Mouse (Mus musculus): ENCODE results near the gene Rngtt. TPM values are rescaled to one million over a fixed set of nuclear protein-coding genes. Genes with fewer than 3 reads are reported as not detected.
A peak's percentile ranks its signal among the peaks of the same experiment; 100 is the strongest.

Gene Rngtt
- polyA plus RNA-seq (2011; ENCODE audit: insufficient read depth, insufficient read length, low replicate concordance, missing spikeins): 10.0 and 16.0 TPM in 2 replicates

- Histone ChIP-seq H3K27ac (ENCODE audit: control insufficient read depth, insufficient read depth, low read depth, low read length, poor library complexity) (peak within 1 kb of the TSS; percentile 74; the same call in 1 of the 2 replicates), H3K4me1 (ENCODE audit: control insufficient read depth, insufficient read depth, low read length) (no peaks in the 10 kb centered on the region; the same call in 1 of the 2 replicates), H3K4me3 (replicated peaks; ENCODE audit: control insufficient read depth, low read depth, low read length) (peak within 1 kb of the TSS; percentile 98)
- TF ChIP-seq CTCF (IDR thresholded peaks at IDR 0.05; ENCODE audit: control insufficient read depth, insufficient read depth, low read length): no peak
- TF ChIP-seq POLR2A (IDR thresholded peaks at IDR 0.05; ENCODE audit: borderline replicate concordance, control insufficient read depth, low read depth, low read length): peak; percentile 48; the same call in 1 of the 2 replicates
- WGBS: 3% methylated on average over 60 of the region's 60 CpGs
Measured at GRCm38 (mm10) chr4:33309764-33310757, at the start of gene Rngtt. Gene Rngtt (plus strand): TSS chr4:33310311.

GRCm38 (mm10) chr4:33260311-33260710 is 49.8 kb upstream of the Rngtt start:
- TF ChIP-seq POLR2A (IDR thresholded peaks at IDR 0.05; ENCODE audit: borderline replicate concordance, control insufficient read depth, low read depth, low read length) (no peak), CTCF (IDR thresholded peaks at IDR 0.05; ENCODE audit: control insufficient read depth, insufficient read depth, low read length) (no peak)
- Histone ChIP-seq H3K4me1 (ENCODE audit: control insufficient read depth, insufficient read depth, low read length) (peaks cover 5% of the 10 kb centered on the region; the same call in 1 of the 2 replicates), H3K27ac (ENCODE audit: control insufficient read depth, insufficient read depth, low read depth, low read length, poor library complexity) (no peak overlapping the region), H3K4me3 (replicated peaks; ENCODE audit: control insufficient read depth, low read depth, low read length) (no peak overlapping the region)

- 9% methylated on average over 7 of the region's 7 CpGs for WGBS
Measured at GRCm38 (mm10) chr4:33261311-33261753, 48.8 kb upstream of the Rngtt start.

GRCm38 (mm10) chr4:33262897-33263296 is 47.2 kb upstream of the Rngtt start:
- WGBS: 71% methylated on average over 1 of the region's 1 CpGs
- TF ChIP-seq POLR2A (IDR thresholded peaks at IDR 0.05; ENCODE audit: borderline replicate concordance, control insufficient read depth, low read depth, low read length): no peak
- no peak for TF ChIP-seq CTCF (IDR thresholded peaks at IDR 0.05; ENCODE audit: control insufficient read depth, insufficient read depth, low read length)

More at GRCm38 (mm10) chr4:33261311-33261753, 48.8 kb upstream of the Rngtt start:
- peaks cover 5% of the 10 kb centered on the region; the same call in 1 of the 2 replicates for H3K4me1 ChIP-seq (ENCODE audit: control insufficient read depth, insufficient read depth, low read length)
- no peak overlapping the region for H3K27ac ChIP-seq (ENCODE audit: control insufficient read depth, insufficient read depth, low read depth, low read length, poor library complexity)
- H3K4me3 ChIP-seq (replicated peaks; ENCODE audit: control insufficient read depth, low read depth, low read length): no peak overlapping the region
- TF ChIP-seq POLR2A (IDR thresholded peaks at IDR 0.05; ENCODE audit: borderline replicate concordance, control insufficient read depth, low read depth, low read length): no peak
- TF ChIP-seq CTCF (IDR thresholded peaks at IDR 0.05; ENCODE audit: control insufficient read depth, insufficient read depth, low read length): no peak

GRCm38 (mm10) chr4:33264979-33265726 is 45.0 kb upstream of the Rngtt start:
- Histone ChIP-seq H3K4me3 (replicated peaks; ENCODE audit: control insufficient read depth, low read depth, low read length) (no peak overlapping the region), H3K4me1 (ENCODE audit: control insufficient read depth, insufficient read depth, low read length) (peaks cover 5% of the 10 kb centered on the region; the same call in 1 of the 2 replicates), H3K27ac (ENCODE audit: control insufficient read depth, insufficient read depth, low read depth, low read length, poor library complexity) (no peak overlapping the region)
- TF ChIP-seq CTCF (IDR thresholded peaks at IDR 0.05; ENCODE audit: control insufficient read depth, insufficient read depth, low read length): no peak
- WGBS: 40% methylated on average over 11 of the region's 11 CpGs

More at GRCm38 (mm10) chr4:33262897-33263296, 47.2 kb upstream of the Rngtt start:
- H3K4me1 ChIP-seq (ENCODE audit: control insufficient read depth, insufficient read depth, low read length): peaks cover 5% of the 10 kb centered on the region; the same call in 1 of the 2 replicates
- H3K4me3 ChIP-seq (replicated peaks; ENCODE audit: control insufficient read depth, low read depth, low read length): no peak overlapping the region
- no peak overlapping the region for H3K27ac ChIP-seq (ENCODE audit: control insufficient read depth, insufficient read depth, low read depth, low read length, poor library complexity)

- TF ChIP-seq CTCF (IDR thresholded peaks at IDR 0.05; ENCODE audit: control insufficient read depth, insufficient read depth, low read length) (no peak), POLR2A (IDR thresholded peaks at IDR 0.05; ENCODE audit: borderline replicate concordance, control insufficient read depth, low read depth, low read length) (no peak)
- Histone ChIP-seq H3K27ac (ENCODE audit: control insufficient read depth, insufficient read depth, low read depth, low read length, poor library complexity) (no peak overlapping the region), H3K4me1 (ENCODE audit: control insufficient read depth, insufficient read depth, low read length) (no peaks in the 10 kb centered on the region; the same call in 1 of the 2 replicates), H3K4me3 (replicated peaks; ENCODE audit: control insufficient read depth, low read depth, low read length) (no peak overlapping the region)
- 88% methylated on average over 11 of the region's 11 CpGs for WGBS
Measured at GRCm38 (mm10) chr4:33270386-33271314, 39.5 kb upstream of the Rngtt start.

GRCm38 (mm10) chr4:33273437-33273836 is 36.7 kb upstream of the Rngtt start:
- Histone ChIP-seq H3K27ac (ENCODE audit: control insufficient read depth, insufficient read depth, low read depth, low read length, poor library complexity) (no peak overlapping the region), H3K4me3 (replicated peaks; ENCODE audit: control insufficient read depth, low read depth, low read length) (no peak overlapping the region), H3K4me1 (ENCODE audit: control insufficient read depth, insufficient read depth, low read length) (no peaks in the 10 kb centered on the region)
- WGBS: 62% methylated on average over 3 of the region's 3 CpGs
- TF ChIP-seq POLR2A (IDR thresholded peaks at IDR 0.05; ENCODE audit: borderline replicate concordance, control insufficient read depth, low read depth, low read length): no peak
- TF ChIP-seq CTCF (IDR thresholded peaks at IDR 0.05; ENCODE audit: control insufficient read depth, insufficient read depth, low read length): no peak
